Mouse (Mus musculus): Measurements from ENCODE around the gene Atxn7l1.

Atxn7l1 gene

GRCm38 (mm10) chr12:33272441-33272840, 124.9 kb downstream of the Atxn7l1 start:
- DNase-seq (ENCODE audit: low read depth, low spot score) = peak; percentile 65

- DNase-seq (ENCODE audit: low read depth, low spot score) = peak; percentile 93
Measured at GRCm38 (mm10) chr12:33273147-33273546, 125.7 kb downstream of the Atxn7l1 start.

DNA sequence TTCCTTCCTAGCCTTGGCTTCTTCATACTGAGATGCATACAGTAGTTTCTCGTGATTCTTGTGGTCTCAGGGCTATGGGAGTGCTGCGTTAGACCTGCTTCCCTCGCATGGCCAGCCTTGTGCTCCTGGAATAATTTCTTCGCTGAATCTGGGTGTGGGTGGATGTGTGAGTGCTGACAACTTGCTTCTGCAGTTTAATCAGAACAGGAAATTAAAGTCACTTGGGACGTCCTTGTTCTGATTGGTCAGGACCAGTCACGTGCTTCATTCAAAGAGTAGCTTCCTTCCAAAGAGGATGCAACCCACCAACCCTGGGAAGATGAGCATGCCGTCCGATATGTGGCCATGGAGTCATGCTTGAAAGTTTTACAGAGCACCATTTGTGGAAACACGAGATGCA, 126.2 kb downstream of the Atxn7l1 start:
- peak; percentile 55 for DNase-seq (ENCODE audit: low read depth, low spot score)

DNA sequence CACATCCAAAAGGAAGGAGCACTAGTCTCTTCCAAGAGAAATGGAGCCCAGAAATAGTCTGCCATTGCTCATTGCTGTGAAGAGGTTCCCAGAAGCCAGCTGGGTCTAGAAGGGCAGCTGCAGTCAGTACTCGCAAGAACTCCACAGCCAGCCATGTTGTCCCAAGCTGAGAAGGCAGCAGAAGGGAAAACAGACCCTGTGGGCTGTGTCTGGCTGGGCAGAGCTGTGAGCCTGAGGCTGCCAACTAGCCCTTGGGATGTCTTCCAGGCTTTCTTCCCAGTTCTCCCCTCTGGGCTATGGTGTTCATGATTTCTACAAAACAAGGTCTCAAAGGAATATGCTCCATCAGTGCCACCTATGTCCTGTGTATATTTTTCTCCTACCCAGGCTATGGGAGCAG, 128.5 kb downstream of the Atxn7l1 start:
- no peak for DNase-seq (ENCODE audit: low read depth, low spot score)

- no peak for DNase-seq (ENCODE audit: low read depth, low spot score)
Measured at GRCm38 (mm10) chr12:33277427-33277826, 129.9 kb downstream of the Atxn7l1 start.

GRCm38 (mm10) chr12:33279159-33279558, 131.7 kb downstream of the Atxn7l1 start:
- DNase-seq (ENCODE audit: low read depth, low spot score) = no peak

DNA sequence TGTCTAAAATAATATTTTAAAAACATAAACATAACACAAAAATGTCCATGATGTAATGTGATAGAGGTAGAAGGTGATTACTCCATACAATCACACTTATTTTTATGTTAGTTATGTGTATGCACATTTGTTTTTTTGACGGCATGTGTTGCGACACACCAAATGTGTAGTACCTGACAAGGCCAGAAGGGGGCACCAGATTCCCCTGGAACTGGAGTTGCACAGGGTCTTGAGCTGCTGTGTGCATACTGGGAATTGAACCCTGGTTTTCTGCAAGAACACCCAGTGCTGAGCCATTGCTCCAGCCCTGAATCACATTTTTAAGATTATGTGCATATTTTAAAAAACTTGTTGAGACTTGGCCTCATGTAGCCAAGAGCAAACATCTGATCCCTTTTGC, 133.3 kb downstream of the Atxn7l1 start:
- peak; percentile 55 for DNase-seq (ENCODE audit: low read depth, low spot score)

DNA sequence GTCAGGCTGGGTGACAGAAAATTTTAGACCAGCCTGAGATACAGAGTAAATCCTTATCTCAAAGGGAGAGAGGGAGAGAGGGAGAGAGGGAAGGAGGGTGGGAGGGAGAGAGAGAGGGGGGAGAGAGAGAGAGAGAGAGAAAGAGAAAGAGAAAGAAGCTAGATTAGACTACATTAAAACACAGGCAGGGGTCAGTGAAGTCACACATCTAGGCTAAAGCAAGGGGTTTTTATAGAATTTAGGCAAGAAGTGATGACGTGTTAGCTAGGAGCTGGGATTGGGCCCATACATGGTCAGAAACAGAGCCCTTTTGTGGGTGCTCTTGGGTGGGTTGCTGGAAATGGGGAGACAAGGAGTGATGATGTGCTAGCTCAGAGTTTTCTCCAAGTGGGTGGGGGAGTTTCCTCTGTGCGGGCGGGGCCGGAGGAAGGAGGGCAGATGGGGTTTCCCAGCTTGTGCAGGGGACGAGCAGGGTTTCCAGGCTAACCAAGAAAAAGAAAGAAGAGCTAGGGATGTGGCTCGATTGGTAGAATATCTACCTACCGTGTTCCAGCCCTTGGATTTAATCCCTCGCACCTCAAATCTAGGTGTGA, 136.9 kb downstream of the Atxn7l1 start:
- DNase-seq (ENCODE audit: low read depth, low spot score) = no peak

GRCm38 (mm10) chr12:33285354-33285753, 137.9 kb downstream of the Atxn7l1 start:
- no peak for DNase-seq (ENCODE audit: low read depth, low spot score)

DNA sequence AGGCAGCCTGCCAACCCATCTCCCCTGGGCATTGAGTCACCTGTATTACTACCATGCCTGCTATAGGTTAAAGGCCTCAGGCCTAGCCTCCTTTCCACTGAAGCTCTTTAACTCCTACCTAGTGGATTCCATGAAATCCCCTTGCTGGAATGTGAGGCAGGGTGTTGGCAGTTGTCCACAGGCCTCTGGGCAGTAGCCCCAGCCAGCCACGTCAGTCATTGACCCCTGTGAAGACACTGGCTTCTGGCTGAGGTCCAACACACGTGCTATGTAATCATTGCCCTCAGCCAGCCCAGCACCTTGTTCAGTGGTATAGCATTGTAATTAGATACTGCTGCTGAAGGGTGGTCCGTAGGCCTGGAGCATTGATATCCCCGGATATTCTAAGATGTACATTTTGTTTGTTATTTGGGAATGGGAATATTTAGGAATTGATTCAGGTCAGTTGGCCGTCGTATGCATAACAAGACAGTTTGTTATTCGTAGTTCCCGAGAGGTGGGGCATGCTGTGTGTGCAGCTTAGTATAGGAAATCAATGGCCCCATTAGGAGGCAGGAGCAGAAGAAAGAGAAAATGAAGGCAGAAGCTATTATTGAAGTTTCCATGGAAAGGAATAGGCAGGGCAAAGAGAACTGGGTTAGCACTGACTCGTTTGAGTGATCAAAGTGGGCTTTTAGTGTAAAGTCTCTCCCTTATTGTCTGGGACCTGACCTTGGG, 138.6 kb downstream of the Atxn7l1 start:
- no peak for DNase-seq (ENCODE audit: low read depth, low spot score)

DNA sequence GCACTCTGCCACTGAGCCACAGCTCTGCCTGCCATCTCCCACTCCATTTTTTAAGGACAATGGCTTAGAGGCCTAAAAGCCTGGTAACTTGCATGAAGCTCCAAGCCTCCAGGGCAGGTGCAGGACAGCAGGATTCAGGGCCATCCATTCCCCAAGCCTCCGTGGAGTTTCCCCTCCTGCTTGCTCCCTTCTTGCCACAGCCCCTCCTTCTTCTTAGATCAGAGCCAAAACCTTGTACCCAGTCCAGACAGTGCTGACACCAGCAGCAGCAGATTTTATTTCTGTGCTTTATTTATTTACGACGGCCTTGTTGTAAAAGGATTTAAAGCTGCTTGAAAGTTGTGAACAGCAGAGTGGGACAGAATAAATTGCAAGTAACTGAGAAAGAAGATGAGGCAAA, 140.2 kb downstream of the Atxn7l1 start:
- DNase-seq (ENCODE audit: low read depth, low spot score) = no peak

DNA sequence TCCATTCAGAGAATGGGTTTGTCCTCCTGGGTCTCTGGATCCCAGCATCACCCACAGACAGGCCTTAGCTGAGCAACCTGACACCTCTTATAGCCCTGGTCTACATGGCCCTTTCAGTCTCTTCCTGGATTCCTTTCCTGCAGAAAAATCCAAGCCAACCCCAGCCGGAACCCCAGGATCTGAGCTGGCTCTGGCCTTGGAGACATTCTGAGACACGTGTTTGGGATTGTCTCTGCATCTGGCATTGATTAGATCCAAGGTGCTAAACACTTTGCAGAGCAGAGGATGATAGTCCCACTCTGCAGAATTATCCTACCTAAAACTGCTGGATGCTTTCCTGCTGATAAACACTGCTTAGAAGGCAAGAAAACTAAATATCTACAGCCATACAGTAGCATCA, 141.3 kb downstream of the Atxn7l1 start:
- no peak for DNase-seq (ENCODE audit: low read depth, low spot score)

- no peak for DNase-seq (ENCODE audit: low read depth, low spot score)
Measured at GRCm38 (mm10) chr12:33302070-33302469, 154.6 kb downstream of the Atxn7l1 start.

DNA sequence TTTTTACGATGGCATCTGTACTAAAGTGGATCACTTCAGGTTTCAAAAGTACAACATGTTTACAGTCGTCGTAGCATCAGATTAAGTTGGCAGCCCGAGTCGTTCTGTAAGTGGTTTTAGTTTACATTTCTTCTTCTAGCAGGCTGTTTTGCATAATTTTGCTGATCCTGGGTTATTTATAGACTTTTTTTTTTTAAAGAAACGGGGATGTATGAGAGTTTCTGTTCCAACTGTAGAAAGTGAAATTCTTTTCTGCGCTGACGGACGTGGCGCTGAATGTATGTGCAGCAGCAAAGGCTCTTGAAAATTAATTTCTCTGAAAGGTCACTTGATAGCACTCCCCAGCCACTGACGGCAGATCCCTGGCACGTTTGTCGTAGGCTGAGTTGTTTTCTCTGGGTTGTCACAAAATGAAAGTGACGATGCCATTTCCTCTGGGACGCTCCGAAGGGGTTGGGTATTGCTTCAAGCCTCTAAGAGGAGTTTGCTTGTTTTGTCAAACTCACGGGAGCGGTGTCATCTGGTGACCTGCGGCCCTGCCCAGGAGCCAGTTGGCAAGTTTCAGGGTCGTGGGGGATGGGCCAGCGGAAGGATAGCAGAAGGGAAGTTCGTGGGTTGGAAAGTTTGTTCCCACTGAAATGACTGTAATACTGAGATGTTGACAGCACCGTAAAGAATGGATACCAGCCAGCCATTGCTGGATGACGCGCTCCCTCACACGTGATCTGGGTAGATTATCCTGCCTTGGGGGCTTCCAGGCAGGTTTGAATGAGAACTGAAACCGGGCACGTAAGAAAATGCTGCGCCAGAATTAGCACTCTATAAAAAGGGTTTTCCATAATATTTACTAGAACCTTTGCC, 155.3 kb downstream of the Atxn7l1 start:
- peak; percentile 17 for DNase-seq (ENCODE audit: low read depth, low spot score)

DNA sequence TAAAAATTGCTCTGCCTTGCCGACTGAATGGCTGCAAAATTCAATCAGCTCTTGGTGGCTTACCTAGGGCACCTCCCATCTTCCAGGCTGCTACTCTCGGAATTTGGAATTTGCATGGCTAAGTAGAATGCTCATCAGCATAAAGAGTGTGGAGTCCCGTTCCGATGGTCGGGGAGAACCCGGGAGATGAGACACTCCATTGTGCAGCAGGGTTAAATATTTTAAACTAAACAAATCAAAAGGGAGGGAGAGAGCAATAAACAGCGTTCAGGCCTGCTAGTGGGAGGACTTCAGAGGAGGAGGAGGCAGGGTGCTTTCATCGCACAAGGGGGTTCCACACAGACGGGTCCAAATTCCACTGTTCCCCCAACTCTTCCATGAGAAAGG, 155.9 kb downstream of the Atxn7l1 start:
- DNase-seq (ENCODE audit: low read depth, low spot score) = peak; percentile 55

DNA sequence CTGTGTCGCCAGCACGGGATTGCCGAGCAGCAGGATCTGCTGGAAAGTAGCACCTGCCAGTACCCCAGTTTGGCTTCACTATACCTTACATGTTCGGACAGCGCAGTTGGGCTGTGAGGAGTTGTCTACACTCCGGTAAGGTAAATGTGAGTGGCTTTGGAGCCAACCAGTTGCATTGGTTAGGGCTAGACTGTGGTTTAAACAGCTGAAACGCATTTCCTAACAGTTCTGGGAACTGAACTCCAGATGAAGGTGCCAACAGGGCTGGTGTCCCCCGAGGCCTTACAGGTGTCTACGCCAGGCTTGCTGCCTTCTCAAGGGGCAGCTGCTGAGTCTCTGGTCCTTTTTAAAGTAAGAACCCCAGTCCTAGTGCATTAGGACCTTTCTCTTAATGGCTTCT, 157.6 kb downstream of the Atxn7l1 start:
- DNase-seq (ENCODE audit: low read depth, low spot score) = no peak

GRCm38 (mm10) chr12:33306476-33306875, 159.0 kb downstream of the Atxn7l1 start:
- DNase-seq (ENCODE audit: low read depth, low spot score) = no peak

GRCm38 (mm10) chr12:33308668-33309067, 161.2 kb downstream of the Atxn7l1 start:
- DNase-seq (ENCODE audit: low read depth, low spot score) = no peak

- DNase-seq (ENCODE audit: low read depth, low spot score) = peak; percentile 47
Measured at GRCm38 (mm10) chr12:33313828-33314671, 166.6 kb downstream of the Atxn7l1 start.

GRCm38 (mm10) chr12:33314924-33315643, 167.6 kb downstream of the Atxn7l1 start:
- DNase-seq (ENCODE audit: low read depth, low spot score) = no peak

DNA sequence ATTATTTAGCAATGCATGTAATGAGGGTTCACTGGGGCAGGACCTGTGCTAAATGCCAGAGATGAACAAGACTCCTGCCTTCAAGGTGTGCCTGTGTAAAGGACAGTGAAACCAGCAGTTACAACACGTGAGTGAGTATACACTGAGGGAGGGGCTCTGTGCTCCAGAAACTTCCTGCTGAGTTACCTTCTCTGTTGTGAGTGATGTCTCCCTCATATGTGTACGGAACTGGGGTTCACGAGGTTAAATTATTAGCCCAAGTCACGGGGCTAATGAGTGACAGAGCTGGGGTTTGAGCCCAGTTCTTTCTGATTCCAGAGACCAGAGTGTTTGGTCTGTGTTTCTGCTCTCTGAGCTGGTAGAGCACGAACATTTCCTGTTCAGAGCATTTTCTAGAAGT, 168.3 kb downstream of the Atxn7l1 start:
- DNase-seq (ENCODE audit: low read depth, low spot score) = no peak
